Mouse (Mus musculus) lung, embryonic 15.5 days (tissue): Measurements from ENCODE around the gene Pde6b. TPM values are rescaled to one million over a fixed set of nuclear protein-coding genes. Genes with fewer than 3 reads are reported as not detected.
A peak's percentile ranks its signal among the peaks of the same experiment; 100 is the strongest.

Experiments used
- ATAC-seq: fragments of 200-750 bp; cut with Nextera tagmentation; 2 replicates; pipeline ENCODE4 v1.8.0; 2017; ENCODE audit warnings: moderate number of reproducible peaks, borderline replicate concordance; ENCODE audit not compliant: low FRiP score, low TSS enrichment; ENCODE audit errors: extremely low read depth
- H3K27ac ChIP-seq: fragments of 300-500 bp; sonication (generic); 2 replicates; pipeline ENCODE4 v1.5.1; 2015; ENCODE audit warnings: moderate library complexity, mild to moderate bottlenecking, inconsistent platforms
- H3K27me3 ChIP-seq: fragments of 300-500 bp; sonication (generic); 2 replicates; pipeline ENCODE4 v1.6.1; 2015; ENCODE audit warnings: inconsistent platforms
- H3K36me3 ChIP-seq: fragments of 300-500 bp; sonication (generic); 2 replicates; pipeline ENCODE4 v1.6.1; 2015; ENCODE audit warnings: inconsistent platforms
- H3K4me1 ChIP-seq: fragments of 300-500 bp; sonication (generic); 2 replicates; pipeline ENCODE4 v1.6.1; 2015; ENCODE audit warnings: inconsistent platforms
- H3K4me2 ChIP-seq: fragments of 300-500 bp; sonication (generic); 2 replicates; pipeline ENCODE4 v1.6.1; 2015; ENCODE audit warnings: inconsistent platforms, mild to moderate bottlenecking, moderate library complexity
- H3K4me3 ChIP-seq: fragments of 300-500 bp; sonication (generic); 2 replicates; pipeline ENCODE4 v1.5.1; 2015; ENCODE audit warnings: mild to moderate bottlenecking, inconsistent platforms
- H3K9ac ChIP-seq: fragments of 300-500 bp; sonication (generic); 2 replicates; pipeline ENCODE4 v1.6.1; 2015; ENCODE audit warnings: inconsistent platforms
- H3K9me3 ChIP-seq: fragments of 300-500 bp; sonication (generic); 2 replicates; pipeline ENCODE4 v1.6.1; 2016; ENCODE audit warnings: inconsistent platforms
- WGBS: fragments of 180-500 bp; shearing (Covaris S2); methylation state at CpG from one replicate; pipeline ENCODE4 v1.1.7; 2015; 5-methylcytosine and 5-hydroxymethylcytosine counted together
- polyA plus RNA-seq: library from polyadenylated mRNA; unstranded; fragments of >200 nt; fragmentation: Nextera tagmentation; extraction: Ambion mirVana; gene quantifications from 2 replicates; pipeline ENCODE4 v1.2.1, GENCODE M21; 2015

Pde6b gene
- polyA plus RNA-seq, 1 experiment from 2014 or later: 0.32 TPM

DNA sequence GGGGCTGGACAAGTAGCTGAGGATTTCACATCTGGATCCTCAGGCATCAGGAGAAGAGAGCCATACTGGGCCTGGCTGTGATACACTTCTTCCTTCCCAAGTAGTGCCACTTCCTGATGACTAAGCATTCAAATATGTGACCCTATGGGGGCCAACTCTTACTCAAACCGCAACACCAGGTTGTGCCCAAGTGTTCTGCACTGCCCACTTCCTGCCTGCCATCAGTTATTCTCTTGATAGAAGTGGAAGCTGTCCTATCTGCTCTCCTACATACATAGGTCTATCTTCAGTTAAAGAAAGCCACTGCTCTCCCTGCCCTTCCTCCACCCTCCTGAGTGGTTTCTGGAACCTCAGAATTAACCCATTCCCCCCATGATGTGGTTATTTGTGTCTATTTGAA is 17.3 kb downstream of the Pde6b start:
- Histone ChIP-seq H3K9me3 (no peaks in the 10 kb centered on the region), H3K36me3 (no peaks in the 10 kb centered on the region), H3K9ac (no peak overlapping the region), H3K27ac (no peak overlapping the region), H3K4me1 (no peaks in the 10 kb centered on the region), H3K4me3 (no peak overlapping the region), H3K27me3 (no peaks in the 10 kb centered on the region), H3K4me2 (no peak overlapping the region)
- WGBS: 56% methylated on average over 1 of the region's 1 CpGs
- no peak for ATAC-seq

DNA sequence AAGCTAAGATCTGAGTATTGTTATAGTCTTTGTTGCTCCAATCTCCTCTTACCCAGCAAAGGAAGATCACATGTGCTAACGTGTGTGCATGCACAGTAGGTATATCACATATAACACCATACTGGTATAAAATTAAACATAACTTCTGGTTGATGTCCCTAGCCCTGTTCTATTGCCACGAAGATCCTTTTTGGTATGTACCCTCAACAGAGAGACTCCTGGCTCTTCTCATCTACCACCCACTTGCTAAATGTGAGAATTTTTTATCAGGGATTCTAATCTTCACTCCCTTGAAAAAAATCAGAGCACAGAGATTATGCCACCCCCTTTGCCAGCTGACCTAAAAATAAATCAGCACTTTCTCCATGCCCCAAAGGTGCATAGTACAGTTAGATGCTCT is 18.8 kb downstream of the Pde6b start:
- WGBS: 81% methylated on average over 2 of the region's 2 CpGs
- no peaks in the 10 kb centered on the region for H3K36me3 ChIP-seq
- H3K9ac ChIP-seq: no peak overlapping the region
- no peaks in the 10 kb centered on the region for H3K9me3 ChIP-seq
- H3K27ac ChIP-seq: no peak overlapping the region
- no peak overlapping the region for H3K4me3 ChIP-seq
- H3K4me2 ChIP-seq: no peak overlapping the region
- no peak for ATAC-seq
- no peaks in the 10 kb centered on the region for H3K4me1 ChIP-seq
- no peaks in the 10 kb centered on the region for H3K27me3 ChIP-seq

DNA sequence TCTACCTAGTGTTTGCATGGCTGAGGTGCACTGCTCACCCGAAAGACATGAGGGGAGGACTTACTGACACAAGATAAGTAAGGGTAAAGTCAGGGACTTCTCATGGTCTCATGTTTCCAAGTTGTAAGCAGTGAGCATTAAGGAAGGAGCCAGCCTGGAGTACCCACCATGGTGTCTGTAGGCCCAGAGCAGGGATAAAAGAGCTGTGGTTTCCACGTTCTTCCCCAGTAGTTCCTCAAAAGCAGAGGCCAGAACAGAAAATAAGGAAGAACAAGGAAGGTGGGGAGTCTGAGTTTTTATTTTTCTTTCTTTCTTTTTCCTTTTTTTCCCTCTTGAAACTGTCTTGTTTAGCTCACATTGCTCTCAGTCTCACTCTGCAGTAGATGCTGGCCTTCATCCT is 26.5 kb downstream of the Pde6b start:
- Histone ChIP-seq H3K9ac (no peak overlapping the region), H3K27me3 (no peaks in the 10 kb centered on the region), H3K27ac (no peak overlapping the region), H3K4me1 (no peaks in the 10 kb centered on the region), H3K36me3 (no peaks in the 10 kb centered on the region), H3K4me3 (no peak overlapping the region), H3K4me2 (no peak overlapping the region), H3K9me3 (no peaks in the 10 kb centered on the region)
- WGBS: 65% methylated on average over 2 of the region's 2 CpGs
- no peak for ATAC-seq

DNA sequence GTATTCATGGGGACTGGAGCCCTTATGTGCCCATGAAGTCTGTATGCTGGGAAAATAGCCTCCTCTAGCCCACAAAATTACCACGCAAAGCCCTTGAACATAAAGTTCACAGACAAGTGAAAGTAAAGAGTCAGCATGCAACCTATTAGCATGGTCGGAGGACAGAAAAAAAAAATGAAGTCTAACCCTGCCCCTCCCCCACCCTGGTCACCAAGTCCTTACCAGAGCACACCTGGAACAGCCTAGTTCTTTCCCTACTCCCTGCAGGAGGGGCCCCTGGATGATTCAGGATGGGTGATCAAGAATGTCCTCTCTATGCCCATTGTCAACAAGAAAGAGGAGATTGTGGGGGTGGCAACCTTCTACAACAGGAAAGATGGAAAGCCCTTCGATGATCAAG is 34.5 kb downstream of the Pde6b start:
- Histone ChIP-seq H3K4me2 (no peak overlapping the region), H3K9ac (no peak overlapping the region), H3K4me3 (no peak overlapping the region), H3K4me1 (no peaks in the 10 kb centered on the region), H3K27me3 (no peaks in the 10 kb centered on the region), H3K9me3 (no peaks in the 10 kb centered on the region), H3K36me3 (no peaks in the 10 kb centered on the region), H3K27ac (no peak overlapping the region)
- 73% methylated on average over 3 of the region's 3 CpGs for WGBS
- no peak for ATAC-seq

DNA sequence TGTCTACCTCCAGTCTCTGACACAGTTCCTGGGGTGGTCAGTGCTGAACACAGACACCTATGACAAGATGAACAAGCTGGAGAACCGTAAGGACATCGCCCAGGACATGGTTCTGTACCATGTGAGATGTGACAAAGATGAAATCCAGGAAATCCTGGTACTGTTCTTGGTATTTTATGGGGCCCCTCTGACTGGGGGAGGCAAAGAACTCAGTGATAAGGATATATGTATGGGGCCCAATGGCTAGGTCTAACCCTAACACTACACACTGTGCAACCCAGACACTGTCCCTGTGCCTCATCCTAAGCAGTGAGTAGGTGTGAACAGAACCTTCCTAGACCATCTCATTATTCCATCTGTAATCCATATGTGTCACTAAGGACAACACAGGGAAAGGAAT is 35.2 kb downstream of the Pde6b start:
- H3K36me3 ChIP-seq: no peaks in the 10 kb centered on the region
- no peak for ATAC-seq
- no peak overlapping the region for H3K27ac ChIP-seq
- no peak overlapping the region for H3K4me2 ChIP-seq
- no peak overlapping the region for H3K4me3 ChIP-seq
- no peaks in the 10 kb centered on the region for H3K27me3 ChIP-seq
- H3K4me1 ChIP-seq: no peaks in the 10 kb centered on the region
- H3K9ac ChIP-seq: no peak overlapping the region
- 83% methylated on average over 2 of the region's 2 CpGs for WGBS
- H3K9me3 ChIP-seq: no peaks in the 10 kb centered on the region

DNA sequence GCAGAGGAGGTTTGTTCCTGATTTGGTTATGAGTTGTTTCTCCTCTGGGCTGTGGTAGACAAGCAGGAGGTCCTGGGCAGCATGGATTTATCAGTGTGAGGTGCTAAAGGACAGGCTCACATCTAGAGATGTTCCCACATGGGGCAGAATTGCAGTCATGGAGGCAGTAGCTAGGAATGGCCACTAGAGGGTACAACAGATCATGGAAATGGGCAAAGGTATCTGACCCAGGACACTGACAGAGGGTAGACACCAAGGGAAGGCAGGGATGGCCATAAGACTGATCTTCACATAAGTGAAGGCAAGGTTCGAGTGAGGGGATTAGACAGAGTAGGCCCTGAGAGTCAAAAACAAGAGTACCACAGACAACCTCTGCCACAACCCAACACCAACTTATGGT is 39.0 kb downstream of the Pde6b start:
- H3K9me3 ChIP-seq: no peaks in the 10 kb centered on the region
- 41% methylated on average over 1 of the region's 1 CpGs for WGBS

DNA sequence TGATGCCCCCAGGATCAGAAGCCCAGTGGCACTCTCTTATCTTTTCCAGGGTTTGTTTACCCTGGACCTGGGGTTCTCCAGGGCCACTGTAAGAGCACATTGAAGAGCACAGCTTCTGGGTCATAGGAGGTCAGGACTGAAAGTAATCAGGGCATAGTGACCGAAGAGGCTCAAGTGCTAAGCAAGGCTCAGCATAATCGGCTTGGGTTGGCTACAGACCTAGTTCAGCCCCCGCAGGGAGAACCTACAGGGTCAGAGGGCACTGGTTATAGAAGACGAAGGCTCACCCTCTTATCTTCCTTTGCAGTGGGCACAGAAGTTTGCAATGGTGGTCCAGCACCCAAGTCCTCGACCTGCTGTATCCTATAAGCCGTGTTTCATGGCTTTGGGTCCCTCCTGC is 43.0 kb downstream of the Pde6b start:
- 72% methylated on average over 6 of the region's 6 CpGs for WGBS
- H3K4me3 ChIP-seq: no peak overlapping the region
- no peak overlapping the region for H3K27ac ChIP-seq
- no peak for ATAC-seq
- peaks cover 13% of the 10 kb centered on the region for H3K4me1 ChIP-seq
- no peaks in the 10 kb centered on the region for H3K9me3 ChIP-seq
- no peak overlapping the region for H3K4me2 ChIP-seq
- peaks cover 26% of the 10 kb centered on the region; the same call in 1 of the 2 replicates for H3K36me3 ChIP-seq
- no peaks in the 10 kb centered on the region for H3K27me3 ChIP-seq
- H3K9ac ChIP-seq: no peak overlapping the region

More for the DNA sequence above, 39.0 kb downstream of the Pde6b start:
- no peak for ATAC-seq
- no peak overlapping the region for H3K9ac ChIP-seq
- no peaks in the 10 kb centered on the region for H3K4me1 ChIP-seq
- H3K27me3 ChIP-seq: no peaks in the 10 kb centered on the region
- no peak overlapping the region for H3K27ac ChIP-seq
- no peak overlapping the region for H3K4me3 ChIP-seq
- peaks cover 22% of the 10 kb centered on the region; the same call in 1 of the 2 replicates for H3K36me3 ChIP-seq
- H3K4me2 ChIP-seq: no peak overlapping the region

DNA sequence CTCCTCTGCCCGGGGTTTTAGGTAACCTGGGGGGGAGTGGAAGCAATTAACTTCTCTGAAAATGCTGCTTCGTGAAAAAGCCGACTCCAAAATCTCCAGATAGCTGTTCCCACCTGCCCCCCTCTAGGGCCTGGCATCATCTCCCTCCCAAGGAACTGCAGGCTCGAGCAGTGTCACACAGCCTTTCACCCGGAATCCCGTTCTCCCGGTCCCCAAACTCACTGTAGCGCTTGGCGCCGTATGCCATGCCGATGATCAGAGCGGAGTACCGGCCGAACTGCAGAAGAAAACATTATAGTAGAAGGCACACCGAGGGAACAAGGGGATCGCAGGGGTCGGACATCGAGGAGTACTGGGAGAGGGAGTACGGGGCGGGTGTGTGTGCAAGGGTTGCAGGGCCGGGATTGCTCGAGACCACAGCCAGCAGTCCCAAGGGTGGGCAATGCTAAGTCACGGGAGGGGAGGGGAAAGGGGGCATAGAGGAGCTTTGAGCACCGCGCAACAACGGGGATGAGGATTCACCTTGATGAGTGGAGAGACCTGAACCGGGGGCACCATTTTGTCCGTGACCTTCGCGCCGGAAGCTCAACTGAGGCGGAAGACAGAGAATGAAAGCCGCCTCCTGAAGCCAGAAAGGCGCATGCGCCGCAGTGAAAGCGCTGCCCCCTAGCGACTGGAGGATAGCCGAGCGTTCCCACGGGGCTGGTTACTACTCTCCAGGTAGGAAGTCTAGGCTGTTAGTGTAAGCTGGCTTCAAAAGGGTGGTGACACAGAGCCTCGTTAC is 45.8 kb downstream of the Pde6b start, which contains the start of gene Atp5k:
Gene Atp5k, minus strand, starts transcription at position 645 of the 784 bp plus-strand sequence.
- WGBS: under 1% methylated on average over 42 of the region's 42 CpGs
- peak within 1 kb of the TSS; percentile 68 for H3K4me3 ChIP-seq
- no peak within 1 kb of the TSS for H3K27ac ChIP-seq

DNA sequence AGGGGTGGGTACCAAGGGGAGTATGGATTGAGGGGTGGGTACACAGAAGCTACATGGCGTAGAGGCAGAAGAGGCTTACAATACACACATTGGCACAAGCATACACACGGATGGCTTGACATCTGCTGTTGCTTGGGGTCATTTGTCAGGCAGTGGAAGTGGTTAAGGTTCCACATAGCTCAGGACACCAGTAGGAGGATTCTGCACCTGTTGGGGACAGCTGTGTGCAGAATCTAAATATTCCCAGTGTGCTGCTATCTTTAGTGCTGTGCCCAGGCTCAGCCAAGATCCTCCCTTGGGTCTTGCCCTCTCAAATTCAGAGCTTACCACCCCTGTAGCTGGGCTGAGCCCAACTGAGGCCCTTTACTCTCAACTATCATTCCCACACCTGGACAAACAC is 47.9 kb downstream of the Pde6b start:
- H3K4me2 ChIP-seq: no peak overlapping the region
- WGBS: 68% methylated on average over 2 of the region's 2 CpGs
- no peak for ATAC-seq

More for the DNA sequence above, 45.8 kb downstream of the Pde6b start, which contains the start of gene Atp5k:
- Histone ChIP-seq H3K4me2 (peak within 1 kb of the TSS; percentile 75), H3K9me3 (no peaks in the 10 kb centered on the region), H3K36me3 (peaks cover 26% of the 10 kb centered on the region; the same call in 1 of the 2 replicates), H3K9ac (peak within 1 kb of the TSS; percentile 74), H3K27me3 (no peaks in the 10 kb centered on the region), H3K4me1 (peaks cover 13% of the 10 kb centered on the region)
- ATAC-seq: peak; percentile 79

DNA sequence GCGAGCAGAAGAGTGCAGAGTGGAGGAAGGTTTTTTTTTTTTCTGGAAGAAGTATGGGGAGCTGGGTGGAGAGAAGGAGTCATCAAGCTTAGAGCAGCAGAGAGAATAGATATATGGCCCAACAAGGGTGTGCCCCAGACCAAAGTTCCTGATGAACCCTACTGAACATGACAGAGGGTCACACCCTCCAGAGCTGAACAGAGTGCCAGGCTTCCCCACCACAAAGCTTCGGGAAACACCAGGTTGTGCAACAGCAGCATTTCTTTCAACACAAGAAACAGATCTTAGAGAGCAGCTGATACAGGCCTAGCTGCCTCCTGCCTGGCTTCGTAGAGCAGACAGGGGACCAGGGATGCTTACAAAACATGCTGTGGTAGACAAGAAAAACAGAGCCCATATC is 58.8 kb downstream of the Pde6b start:
- peaks cover 8% of the 10 kb centered on the region; the same call in 1 of the 2 replicates for H3K27me3 ChIP-seq
- no peak overlapping the region for H3K9ac ChIP-seq
- 80% methylated on average over 3 of the region's 3 CpGs for WGBS
- no peak overlapping the region for H3K4me2 ChIP-seq
- no peak overlapping the region for H3K27ac ChIP-seq
- no peaks in the 10 kb centered on the region for H3K9me3 ChIP-seq
- peaks cover 13% of the 10 kb centered on the region for H3K4me1 ChIP-seq
- ATAC-seq: no peak
- no peak overlapping the region for H3K4me3 ChIP-seq
- no peaks in the 10 kb centered on the region for H3K36me3 ChIP-seq

More for the DNA sequence above, 47.9 kb downstream of the Pde6b start:
- no peak overlapping the region for H3K4me3 ChIP-seq
- no peaks in the 10 kb centered on the region for H3K27me3 ChIP-seq
- peaks cover 13% of the 10 kb centered on the region for H3K4me1 ChIP-seq
- peaks cover 13% of the 10 kb centered on the region; the same call in 1 of the 2 replicates for H3K36me3 ChIP-seq
- no peak overlapping the region for H3K27ac ChIP-seq
- H3K9me3 ChIP-seq: no peaks in the 10 kb centered on the region
- no peak overlapping the region for H3K9ac ChIP-seq

DNA sequence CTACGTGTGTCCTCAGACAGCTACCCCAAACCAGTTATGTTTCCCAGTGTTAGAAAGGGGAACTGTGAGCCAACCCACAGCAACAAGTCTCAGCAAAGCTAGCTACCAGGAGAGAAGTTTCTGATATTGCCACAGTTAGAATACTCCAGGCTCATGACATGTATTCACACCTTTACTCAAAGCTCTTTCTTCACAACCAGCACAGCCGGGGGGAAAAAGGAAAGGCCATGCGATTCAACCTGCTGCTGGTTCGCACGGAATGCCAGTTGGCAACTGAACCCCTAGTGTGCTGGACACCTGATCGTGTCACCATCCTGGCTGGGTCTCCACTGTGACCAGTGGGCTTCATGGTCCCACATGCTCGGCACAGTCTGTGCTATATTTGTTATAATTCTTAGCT is 59.7 kb downstream of the Pde6b start:
- peaks cover 8% of the 10 kb centered on the region; the same call in 1 of the 2 replicates for H3K27me3 ChIP-seq
- peak overlapping the region; percentile 40; the same call in 1 of the 2 replicates for H3K4me3 ChIP-seq
- peaks cover 13% of the 10 kb centered on the region for H3K4me1 ChIP-seq
- no peaks in the 10 kb centered on the region for H3K9me3 ChIP-seq
- no peak overlapping the region for H3K27ac ChIP-seq
- no peak for ATAC-seq
- H3K9ac ChIP-seq: no peak overlapping the region; the same call in 1 of the 2 replicates
- 74% methylated on average over 7 of the region's 7 CpGs for WGBS
- no peaks in the 10 kb centered on the region for H3K36me3 ChIP-seq
- H3K4me2 ChIP-seq: peak overlapping the region; percentile 65; the same call in 1 of the 2 replicates
